Mouse (Mus musculus) liver, embryonic 14.5 days (tissue): ENCODE results near the gene Esrrg. TPM values are rescaled to one million over a fixed set of nuclear protein-coding genes. Genes with fewer than 3 reads are reported as not detected.

Experiments used
- ATAC-seq: fragments of 200-750 bp; cut with Nextera tagmentation; 2 replicates; pipeline ENCODE4 v1.8.0; 2017; ENCODE audit warnings: moderate number of reproducible peaks, mild to moderate bottlenecking, moderate library complexity; ENCODE audit not compliant: insufficient read depth
- DNase-seq, 3 experiments: peaks; one replicate each; pipeline ENCODE4 v3.0.0-alpha.2; 2012 to 2013; ENCODE audit warnings: low read depth in 3 of 3, low spot score in 3 of 3
- H3K27ac ChIP-seq: fragments of 300-500 bp; sonication (generic); 2 replicates; pipeline ENCODE4 v1.5.1; 2014; ENCODE audit warnings: moderate library complexity, mild to moderate bottlenecking, control low read depth, inconsistent platforms
- H3K27me3 ChIP-seq: fragments of 300-500 bp; sonication (generic); 2 replicates; pipeline ENCODE4 v1.6.1; 2014; ENCODE audit warnings: mild to moderate bottlenecking, low read length, moderate library complexity; ENCODE audit not compliant: control insufficient read depth, insufficient read depth
- H3K36me3 ChIP-seq: fragments of 300-500 bp; sonication (generic); replicated peaks from 2 replicates; pipeline ENCODE4 v1.6.1; 2014; ENCODE audit warnings: low read depth; ENCODE audit not compliant: control insufficient read depth, insufficient read depth
- H3K4me1 ChIP-seq, 2 experiments: fragments of 200-500 bp in 1 of 2; fragments of 300-500 bp in 1 of 2; sonication (generic) in 1 of 2; replicated peaks; 2 replicates each; pipeline ENCODE4 v1.6.1; 2012 to 2014; ENCODE audit warnings: antibody characterized with exemption in 1 of 2, inconsistent platforms in 1 of 2, low read length in 1 of 2; ENCODE audit not compliant: control insufficient read depth in 2 of 2, insufficient read depth in 2 of 2
- H3K4me2 ChIP-seq: fragments of 300-500 bp; sonication (generic); 2 replicates; pipeline ENCODE4 v1.6.1; 2014; ENCODE audit warnings: low read depth, mild to moderate bottlenecking, control low read depth, moderate library complexity
- H3K4me3 ChIP-seq, 2 experiments: fragments of 200-500 bp in 1 of 2; fragments of 300-500 bp in 1 of 2; sonication (generic) in 1 of 2; 2 replicates each; pipeline ENCODE4 v1.5.1; 2012 to 2014; ENCODE audit warnings: low read depth in 2 of 2, low read length in 2 of 2, mild to moderate bottlenecking in 2 of 2, control low read depth in 1 of 2, inconsistent platforms in 1 of 2, moderate library complexity in 1 of 2; ENCODE audit not compliant: insufficient read depth in 1 of 2
- H3K9ac ChIP-seq: fragments of 300-500 bp; sonication (generic); replicated peaks from 2 replicates; pipeline ENCODE4 v1.6.1; 2014; ENCODE audit warnings: mild to moderate bottlenecking, control low read depth, moderate library complexity
- H3K9me3 ChIP-seq: fragments of 300-500 bp; sonication (generic); 2 replicates; pipeline ENCODE4 v1.6.1; 2016; ENCODE audit warnings: low read length, mixed read lengths; ENCODE audit not compliant: control insufficient read depth
- CTCF ChIP-seq: IDR thresholded peaks from 2 replicates; pipeline ENCODE4 v1.5.1; 2016; ENCODE audit warnings: antibody characterized with exemption, low read depth, control low read depth
- EP300 ChIP-seq: IDR thresholded peaks from 2 replicates; pipeline ENCODE4 v1.6.1; 2016; ENCODE audit warnings: antibody characterized with exemption, low read depth
- WGBS: fragments of 180-500 bp; shearing (Covaris S2); extraction: QIAGEN DNeasy Blood & Tissue Kit; methylation state at CpG from one replicate; pipeline ENCODE4 v1.1.7; 2014; ENCODE audit not compliant: insufficient replicate concordance; 5-methylcytosine and 5-hydroxymethylcytosine counted together
- polyA plus RNA-seq, 2 experiments: library from polyadenylated mRNA; depleted of rRNA in 1 of 2; stranded (reverse) in 1 of 2; unstranded in 1 of 2; fragments of >200 nt; fragmentation: Nextera tagmentation in 1 of 2; extraction: Ambion mirVana in 1 of 2; gene quantifications; 2 replicates each; pipeline versions ENCODE4 v1.2.1 to v1.2.3; 2012 to 2014

Esrrg gene
- polyA plus RNA-seq, 2 experiments, result 0.03 TPM

GRCm38 (mm10) chr1:187841629-187842028, 233.0 kb downstream of the Esrrg start:
- Histone ChIP-seq H3K27me3 (no peaks in the 10 kb centered on the region), H3K4me1 (no peaks in the 10 kb centered on the region), H3K4me2 (no peak overlapping the region), H3K27ac (no peak overlapping the region), H3K36me3 (no peaks in the 10 kb centered on the region), H3K4me3 (no peak overlapping the region), H3K9ac (no peak overlapping the region), H3K9me3 (no peaks in the 10 kb centered on the region)
- ATAC-seq (no peak), DNase-seq (no peak)
- WGBS, result 52% methylated on average over 8 of the region's 8 CpGs
- no peak for TF ChIP-seq CTCF
- no peak for TF ChIP-seq EP300

- WGBS, result 72% methylated on average over 5 of the region's 5 CpGs
These were observed 234.1 kb downstream of the Esrrg start for GRCm38 (mm10) chr1:187842702-187843101.

GRCm38 (mm10) chr1:187854148-187854547, 245.6 kb downstream of the Esrrg start:
- Histone ChIP-seq H3K27ac (no peak overlapping the region), H3K4me1 (no peaks in the 10 kb centered on the region), H3K9me3 (no peaks in the 10 kb centered on the region), H3K4me3 (no peak overlapping the region), H3K4me2 (no peak overlapping the region), H3K27me3 (no peaks in the 10 kb centered on the region), H3K36me3 (no peaks in the 10 kb centered on the region), H3K9ac (no peak overlapping the region)
- TF ChIP-seq CTCF (no peak), EP300 (no peak)
- 42% methylated on average over 8 of the region's 8 CpGs for WGBS
- DNase-seq, result no peak
- no peak for ATAC-seq

More at GRCm38 (mm10) chr1:187842702-187843101, 234.1 kb downstream of the Esrrg start:
- Histone ChIP-seq H3K27ac (no peak overlapping the region), H3K9ac (no peak overlapping the region), H3K36me3 (no peaks in the 10 kb centered on the region), H3K9me3 (no peaks in the 10 kb centered on the region), H3K27me3 (no peaks in the 10 kb centered on the region), H3K4me3 (no peak overlapping the region), H3K4me2 (no peak overlapping the region), H3K4me1 (no peaks in the 10 kb centered on the region)
- DNase-seq (no peak), ATAC-seq (no peak)
- TF ChIP-seq CTCF (peak; percentile 17; the same call in 1 of the 2 replicates), EP300 (no peak)

GRCm38 (mm10) chr1:187862339-187862738, 253.7 kb downstream of the Esrrg start:
- Histone ChIP-seq H3K4me3 (no peak overlapping the region), H3K9ac (no peak overlapping the region), H3K27ac (no peak overlapping the region), H3K4me1 (no peaks in the 10 kb centered on the region), H3K9me3 (no peaks in the 10 kb centered on the region), H3K27me3 (no peaks in the 10 kb centered on the region), H3K36me3 (no peaks in the 10 kb centered on the region), H3K4me2 (no peak overlapping the region)
- ATAC-seq (no peak), DNase-seq (no peak)
- TF ChIP-seq EP300, result no peak
- no peak for TF ChIP-seq CTCF
- WGBS, result 52% methylated on average over 5 of the region's 5 CpGs

GRCm38 (mm10) chr1:187868427-187868826, 259.8 kb downstream of the Esrrg start:
- 23% methylated on average over 7 of the region's 7 CpGs for WGBS
- no peaks in the 10 kb centered on the region for H3K36me3 ChIP-seq
- no peaks in the 10 kb centered on the region for H3K9me3 ChIP-seq
- no peak overlapping the region for H3K4me2 ChIP-seq
- H3K27ac ChIP-seq, result no peak overlapping the region
- no peak overlapping the region for H3K4me3 ChIP-seq
- no peaks in the 10 kb centered on the region for H3K4me1 ChIP-seq
- no peaks in the 10 kb centered on the region for H3K27me3 ChIP-seq
- DNase-seq (no peak), ATAC-seq (no peak)
- TF ChIP-seq CTCF (no peak), EP300 (no peak)
- no peak overlapping the region for H3K9ac ChIP-seq
